Comparison of ENCODE assay signal across 8 mouse cellular contexts in the genomic region with DNA sequence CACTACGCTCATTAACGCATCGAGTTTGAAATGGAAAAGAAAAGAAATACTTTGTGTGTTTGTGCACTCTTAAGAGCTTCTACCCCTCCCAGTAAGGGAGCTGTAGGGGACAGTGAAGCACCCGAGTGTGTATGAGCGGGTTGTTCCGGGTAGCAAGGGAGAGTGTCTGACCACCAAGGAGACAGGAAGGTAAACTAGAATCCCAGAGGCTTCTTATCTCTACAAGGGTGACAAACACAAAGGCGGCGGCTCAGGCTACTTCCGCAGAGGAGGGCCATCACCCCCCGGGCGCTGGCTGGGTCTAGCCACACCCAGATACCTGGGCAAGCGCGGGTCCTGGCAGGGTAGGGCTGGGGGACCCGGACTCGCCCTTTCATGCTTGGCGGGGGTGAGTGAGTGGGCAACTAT. TPM values are rescaled to one million over a fixed set of nuclear protein-coding genes. Genes with fewer than 3 reads are reported as not detected.
DNase-seq lines count a peak whose midpoint lies in the region; ATAC-seq and TF ChIP-seq lines count a peak whose summit lies in the region.

No protein-coding gene starts in this region.

- TF ChIP-seq CTCF in testis, adult 2 months (IDR thresholded peaks at IDR 0.05; ENCODE audit: control insufficient read depth, insufficient read depth, insufficient replicate concordance, low read depth, low read length) = no peak

- no peaks in the 10 kb centered on the region for H3K79me2 ChIP-seq in myocyte (ENCODE audit: control insufficient read depth, insufficient read depth)

- H3K36me3 ChIP-seq in testis, adult 2 months (ENCODE audit: control insufficient read depth, insufficient read depth, low read length) = no peaks in the 10 kb centered on the region
- H3K36me3 ChIP-seq in myocyte (ENCODE audit: control insufficient read depth, insufficient read depth) = no peaks in the 10 kb centered on the region

- under 1% methylated on average over 16 of the region's 16 CpGs for WGBS in large intestine, adult 2 months

- ATAC-seq in cerebellum, adult (ENCODE audit: insufficient number of reproducible peaks, low FRiP score, low TSS enrichment) = peak; percentile 15; the same call in 1 of the 2 replicates

- peak overlapping the region; percentile 81 for H3K27ac ChIP-seq in testis, adult 2 months (ENCODE audit: control insufficient read depth, insufficient read depth, low read depth, low read length)

- TF ChIP-seq POLR2A in testis, adult 2 months (IDR thresholded peaks at IDR 0.05; ENCODE audit: control insufficient read depth, low read depth, low read length) = no peak
- TF ChIP-seq POLR2A in myocyte (IDR thresholded peaks at IDR 0.05; ENCODE audit: insufficient read length, low read depth) = no peak

- no peak for DNase-seq in cerebellum, postnatal 4 days (ENCODE audit: low spot score in 2 of 2)
- DNase-seq in testis, postnatal 14 days (ENCODE audit: low spot score) = no peak
- peak; percentile 59 for DNase-seq in large intestine, adult 2 months (ENCODE audit: low read depth, low spot score)
- DNase-seq in cerebellum, adult 11-12 months = no peak
- DNase-seq in thymus, postnatal 25 days = no peak

- H3ac ChIP-seq in myocyte (ENCODE audit: control insufficient read depth, insufficient read length) = peak overlapping the region; percentile 16

- H3K4me2 ChIP-seq in myocyte (ENCODE audit: low read depth) = peak overlapping the region; percentile 95

- peak overlapping the region; percentile 84 for H3K4me3 ChIP-seq in testis, adult 2 months (ENCODE audit: control insufficient read depth, low read depth, low read length)
- peak overlapping the region; percentile 47 for H3K4me3 ChIP-seq in myocyte

- H3K4me1 ChIP-seq in testis, adult 2 months (ENCODE audit: control insufficient read depth, insufficient read depth, low read length) = peaks cover 15% of the 10 kb centered on the region

- no peaks in the 10 kb centered on the region for H3K27me3 ChIP-seq in testis, adult 2 months (ENCODE audit: control insufficient read depth, insufficient read depth, low read length)
- no peaks in the 10 kb centered on the region for H3K27me3 ChIP-seq in myocyte (ENCODE audit: control insufficient read depth, insufficient read depth, insufficient read length)

TF ChIP-seq in myocyte, 11 proteins besides CTCF, POLR2A, EP300 and RAD21:
- TF ChIP-seq REST (IDR thresholded peaks at IDR 0.05; ENCODE audit: insufficient read depth, insufficient read length) (no peak), CEBPB (IDR thresholded peaks at IDR 0.05; ENCODE audit: insufficient read depth, poor library complexity, severe bottlenecking) (no peak), TCF3 (IDR thresholded peaks at IDR 0.05; ENCODE audit: insufficient read length, low read depth) (no peak), TCF12 (IDR thresholded peaks at IDR 0.05; ENCODE audit: insufficient read depth, poor library complexity, severe bottlenecking) (no peak), SRF (IDR thresholded peaks at IDR 0.05; ENCODE audit: control insufficient read depth, insufficient read length, low read depth) (no peak), E2F4 (IDR thresholded peaks at IDR 0.05; ENCODE audit: insufficient read depth) (no peak), POLR2AphosphoS2 (IDR thresholded peaks at IDR 0.05; ENCODE audit: insufficient read length, low read depth) (no peak), MAX (IDR thresholded peaks at IDR 0.05; ENCODE audit: low read depth) (no peak), MYOG (IDR thresholded peaks at IDR 0.05; ENCODE audit: control insufficient read depth in 1 of 3, insufficient read depth in 1 of 3, insufficient read length in 2 of 3, low read depth in 2 of 3) (no peak), USF1 (IDR thresholded peaks at IDR 0.05; ENCODE audit: low read depth) (no peak), MYOD1 (IDR thresholded peaks at IDR 0.05; ENCODE audit: control insufficient read depth in 1 of 3, insufficient read length in 2 of 3, low read depth in 2 of 3) (no peak)

RNA-seq across cellular contexts. Expression of a gene that starts 56.7 kb away (rescaled TPM):
- polyA plus RNA-seq in testis, adult 2 months (2012; rRNA removed) = 51.1 and 55.3 TPM in 2 replicates
- polyA plus RNA-seq in large intestine, adult 2 months (2012; rRNA removed) = 52.3 and 56.4 TPM in 2 replicates
- 326 TPM for polyA plus RNA-seq in myocyte (2012; fragmentation: generic; extraction: Trizol)
